Mouse (Mus musculus) R1 (cell line): ENCODE measurements around the gene Ube3b.

Source experiments
- DNase-seq: peaks from one replicate; pipeline ENCODE4 v3.0.0-alpha.2; 2018; ENCODE audit warnings: low read depth, low spot score

The Ube3b gene

DNA sequence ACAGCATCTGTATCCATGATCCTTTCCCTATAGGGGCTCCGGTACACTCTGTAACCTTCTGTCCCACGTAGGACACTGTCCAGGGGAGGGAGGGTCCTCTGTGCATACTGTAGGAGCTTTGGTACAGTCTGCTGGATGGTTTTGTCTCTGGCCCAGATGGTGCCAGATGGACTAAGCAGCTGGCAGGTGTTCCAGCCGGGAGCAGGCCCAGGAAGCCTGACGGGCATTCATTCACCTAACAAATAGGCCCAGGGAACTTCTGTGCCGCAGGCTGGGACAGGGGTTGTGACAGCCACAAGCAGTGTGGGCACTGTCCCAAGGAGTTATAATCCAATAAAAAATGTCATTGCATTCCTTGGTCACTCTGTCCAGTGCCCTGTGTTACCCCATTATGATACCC lies 43.6 kb downstream of the Ube3b start:
- DNase-seq, result no peak

DNA sequence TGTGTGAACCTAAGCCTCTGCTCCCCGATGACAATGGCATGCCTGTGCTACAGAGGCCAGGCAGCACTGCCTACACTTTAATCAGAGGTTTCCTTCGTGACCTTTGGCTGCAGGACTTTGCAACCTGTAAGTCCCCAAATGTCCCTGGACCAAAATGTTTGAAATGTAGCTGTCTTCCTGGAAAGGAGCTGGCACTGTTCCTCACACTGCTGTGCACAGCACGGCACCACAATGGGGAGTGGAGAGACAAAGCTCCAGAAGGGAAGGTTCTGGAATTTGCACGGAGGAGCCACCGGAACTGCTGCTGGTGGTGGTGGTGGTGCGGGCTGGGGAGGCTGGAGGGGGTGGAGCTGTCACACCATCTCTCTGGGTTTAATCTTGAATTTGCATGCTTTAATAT lies 46.3 kb downstream of the Ube3b start:
- no peak for DNase-seq

DNA sequence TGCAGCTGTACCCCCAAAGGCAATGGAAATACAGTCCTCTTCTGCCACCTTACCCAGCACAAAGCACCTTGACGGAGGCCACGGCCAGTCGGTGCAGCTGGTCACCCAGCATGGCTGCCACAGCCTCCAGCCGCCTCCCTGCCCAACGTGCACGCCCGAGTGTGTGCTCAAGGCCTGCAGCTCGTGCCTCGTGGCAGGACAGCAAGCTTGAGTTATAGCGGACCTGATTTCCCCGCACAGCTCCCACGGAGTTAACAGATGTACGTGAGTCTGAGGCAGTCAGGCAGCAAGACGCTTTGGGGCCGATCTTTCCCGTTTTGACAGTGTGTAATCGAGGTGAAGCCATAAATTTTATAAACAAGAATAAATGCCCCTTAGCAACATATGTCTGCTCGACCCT lies 48.2 kb downstream of the Ube3b start:
- no peak for DNase-seq

- no peak for DNase-seq
Observed at GRCm38 (mm10) chr5:114429781-114430180, 49.4 kb downstream of the Ube3b start.

- no peak for DNase-seq
Observed at GRCm38 (mm10) chr5:114434359-114434758, 54.0 kb downstream of the Ube3b start.

DNA sequence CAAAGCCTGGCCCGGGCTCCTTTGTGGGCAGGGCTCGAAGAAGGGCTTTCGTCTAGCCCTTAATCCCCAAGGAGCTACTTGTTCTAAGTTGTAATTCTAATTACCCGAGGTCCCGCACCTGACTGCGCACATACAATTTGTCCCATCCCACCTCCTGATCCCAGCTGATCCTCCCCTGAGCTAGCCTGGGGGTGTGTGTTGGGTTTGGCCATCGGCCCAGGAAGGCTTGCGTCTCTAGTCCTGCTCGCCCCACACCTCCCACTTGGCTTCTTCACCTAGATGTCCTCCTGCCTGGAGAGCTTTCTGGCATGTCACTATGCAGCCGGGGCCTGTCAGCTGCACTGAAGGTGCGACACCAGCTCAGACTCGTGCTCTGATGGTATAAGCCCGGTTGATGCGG lies 55.2 kb downstream of the Ube3b start:
- no peak for DNase-seq

DNA sequence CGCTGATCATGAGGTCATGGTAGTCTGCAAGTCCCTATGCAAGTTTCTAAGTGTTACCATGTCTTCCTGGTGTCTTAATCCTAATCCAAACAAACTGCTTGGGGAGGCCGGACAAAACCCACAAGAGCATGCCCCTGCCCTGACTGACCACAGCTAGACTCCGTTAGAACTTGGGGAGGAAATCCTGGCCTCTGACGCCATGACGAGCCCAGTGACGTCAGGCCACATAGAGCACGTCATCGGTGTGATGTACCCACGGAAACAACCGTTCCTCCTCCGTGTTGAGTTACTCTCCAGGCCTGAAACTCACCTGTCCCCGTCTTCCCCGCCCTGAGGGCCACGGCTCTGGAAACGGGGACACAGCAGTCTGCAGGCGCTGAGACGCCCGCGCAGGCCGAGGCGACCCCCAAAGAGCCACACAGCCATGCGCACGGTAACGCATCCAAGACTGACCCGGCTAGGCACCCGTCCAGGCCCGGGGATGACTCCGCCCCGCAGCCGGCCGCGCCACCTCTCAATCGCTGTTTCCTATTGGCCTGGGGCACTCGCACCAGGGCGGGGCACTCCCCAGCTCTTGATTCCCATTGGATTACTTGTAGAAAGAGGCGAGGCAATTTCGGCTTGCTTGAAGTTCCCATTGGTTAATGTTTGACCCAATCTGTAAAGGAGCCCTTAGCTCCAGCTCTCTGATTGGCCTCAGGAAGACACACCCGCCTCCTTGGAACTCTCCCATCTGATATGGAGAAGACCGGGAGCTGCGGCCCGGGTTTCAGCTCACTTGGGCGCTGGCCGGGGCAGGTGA lies 63.4 kb downstream of the Ube3b start, which contains the start of the genes Mmab and Mvk:
Gene Mmab, minus strand, starts transcription at position 495 of the 802 bp plus-strand sequence.
Gene Mvk, plus strand, starts transcription at position 704 of the 802 bp plus-strand sequence.
- peak; percentile 100 for DNase-seq

GRCm38 (mm10) chr5:114444368-114444692 lies 63.9 kb downstream of the Ube3b start:
- DNase-seq, result no peak

GRCm38 (mm10) chr5:114449011-114449410 lies 68.6 kb downstream of the Ube3b start:
- no peak for DNase-seq

DNA sequence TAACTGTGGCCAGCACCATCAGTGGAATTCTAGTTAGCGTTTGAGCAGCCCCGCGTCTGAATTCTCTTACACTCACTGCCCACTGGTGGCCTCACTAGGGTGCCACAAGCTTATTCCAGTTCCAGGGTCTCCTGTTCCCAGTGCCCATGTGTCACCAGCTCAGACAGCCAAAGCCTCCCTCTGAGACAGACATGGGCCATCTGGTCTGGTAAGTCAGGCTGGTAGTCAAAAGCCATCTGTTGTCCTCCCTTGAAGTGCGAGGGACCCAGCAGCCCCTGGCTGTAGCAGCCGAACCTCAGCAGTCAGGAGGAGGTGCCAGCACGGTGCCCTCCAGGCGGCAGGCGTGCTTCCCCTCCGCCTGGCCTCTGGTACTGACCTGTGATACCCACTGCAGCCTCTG lies 75.9 kb downstream of the Ube3b start:
- DNase-seq, result no peak

- peak; percentile 13 for DNase-seq
Observed at GRCm38 (mm10) chr5:114456995-114457605, 76.7 kb downstream of the Ube3b start.

DNA sequence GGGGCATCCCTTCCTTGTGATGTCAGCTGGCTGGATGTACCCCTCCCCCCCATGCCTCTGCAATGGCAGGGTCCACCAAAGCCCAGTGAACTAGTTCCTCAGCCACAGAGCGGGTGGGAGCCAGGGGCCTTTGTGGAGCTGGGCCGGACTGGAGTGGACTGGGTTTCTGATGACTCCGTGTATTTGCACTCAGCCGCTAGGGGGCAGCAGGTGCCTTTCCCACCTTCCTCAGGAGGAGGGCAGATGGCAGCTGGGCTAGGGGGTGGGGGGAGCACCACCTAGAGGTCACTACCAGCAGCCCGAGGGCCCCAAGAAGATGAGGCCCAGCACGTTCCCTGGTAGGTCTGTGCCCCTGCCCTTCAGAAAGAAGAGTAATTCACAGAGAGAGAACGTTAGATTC lies 80.8 kb downstream of the Ube3b start:
- peak; percentile 82 for DNase-seq

- peak; percentile 58 for DNase-seq
Observed at GRCm38 (mm10) chr5:114462067-114463040, 81.9 kb downstream of the Ube3b start.

DNA sequence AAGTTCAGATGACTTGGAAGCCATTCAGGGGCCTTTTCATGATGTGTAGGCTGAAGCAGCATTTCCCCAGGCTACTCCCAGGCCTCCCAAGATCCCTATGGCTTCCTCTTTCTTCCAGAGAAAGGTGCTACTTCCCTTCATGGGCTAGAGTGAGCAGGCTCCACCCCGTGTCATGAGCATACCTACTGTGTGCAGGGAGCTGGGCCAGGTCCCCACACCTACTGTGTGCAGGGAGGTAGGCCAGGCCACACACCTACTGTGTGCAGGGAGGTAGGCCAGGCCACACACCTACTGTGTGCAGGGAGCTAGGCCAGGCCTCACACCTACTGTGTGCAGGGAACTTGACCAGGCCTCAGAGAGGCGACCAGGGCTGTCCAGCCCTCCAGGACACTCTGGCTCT lies 84.2 kb downstream of the Ube3b start:
- DNase-seq, result no peak

DNA sequence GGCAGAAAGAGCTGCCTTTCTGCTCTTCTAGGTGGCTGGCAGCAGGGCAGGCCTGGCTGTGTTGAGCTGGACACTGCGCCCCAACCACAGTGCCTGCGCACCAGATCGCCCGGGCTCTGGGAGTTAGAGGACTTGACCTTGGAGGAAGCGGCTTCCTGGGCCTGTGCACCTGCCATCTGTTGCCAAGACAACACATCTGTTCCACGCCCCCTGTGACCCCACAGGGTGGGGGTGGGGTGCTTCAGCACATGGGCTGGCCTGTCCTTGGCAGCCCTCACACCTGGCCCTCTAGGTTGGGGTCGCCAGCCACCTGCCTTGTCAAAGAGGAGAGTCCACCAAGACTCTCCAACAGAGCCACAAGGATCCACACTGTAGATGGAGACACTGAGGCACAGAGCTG lies 85.2 kb downstream of the Ube3b start:
- DNase-seq, result peak; percentile 70

- DNase-seq, result no peak
Observed at GRCm38 (mm10) chr5:114467019-114467418, 86.6 kb downstream of the Ube3b start.

DNA sequence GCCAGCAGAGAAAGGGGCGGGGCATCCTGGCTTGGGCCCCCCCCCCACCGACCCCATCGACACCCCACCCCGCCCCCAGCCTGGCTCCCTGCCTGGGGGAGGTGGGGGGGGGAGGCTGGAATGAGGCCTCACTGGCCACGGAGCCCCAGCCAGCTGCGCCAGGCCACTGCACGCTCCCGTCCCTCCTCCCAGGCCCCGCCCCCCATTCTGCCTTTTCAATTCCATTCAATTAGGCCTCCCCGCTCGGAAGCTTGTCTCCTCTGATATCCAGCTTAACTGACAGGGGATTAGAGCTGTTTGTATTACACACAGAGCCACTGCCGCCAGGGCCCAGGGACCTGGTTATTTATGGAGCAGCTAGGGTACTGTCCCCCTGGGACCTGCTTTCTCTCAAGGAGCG lies 87.0 kb downstream of the Ube3b start:
- peak; percentile 78 for DNase-seq

- no peak for DNase-seq
Observed at GRCm38 (mm10) chr5:114468007-114468406, 87.6 kb downstream of the Ube3b start.

GRCm38 (mm10) chr5:114470359-114470758 lies 90.0 kb downstream of the Ube3b start:
- no peak for DNase-seq
